Mouse (Mus musculus): Measurements from ENCODE around the gene Mbd6.

DNA sequence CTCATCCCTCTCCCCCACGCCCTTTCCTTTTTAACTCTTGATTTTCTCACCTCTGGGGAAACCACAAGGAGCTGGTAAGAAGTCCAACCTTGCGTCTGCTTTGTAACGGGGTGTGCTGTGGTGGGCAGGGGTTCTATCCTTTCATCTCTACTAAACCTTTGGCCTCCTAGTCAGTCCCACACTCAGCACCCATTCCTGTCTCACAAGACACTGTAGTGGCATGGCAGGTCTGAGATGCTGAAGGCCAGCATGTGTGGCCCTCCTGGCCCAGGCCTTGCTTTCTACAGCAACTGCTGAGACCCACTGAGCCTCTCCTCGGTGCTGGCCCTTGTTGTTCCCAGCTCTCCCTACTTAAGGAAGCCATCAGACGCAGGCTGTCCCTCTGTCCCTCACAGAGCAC lies 16.4 kb downstream of the Mbd6 start:
- TF ChIP-seq CTCF (IDR thresholded peaks at IDR 0.05; ENCODE audit: borderline replicate concordance, insufficient read depth, low read depth, low read length), result no peak
- no peak for TF ChIP-seq POLR2A (IDR thresholded peaks at IDR 0.05; ENCODE audit: borderline replicate concordance, insufficient read depth, low read length)
